Mouse (Mus musculus): ENCODE measurements around the gene Gdpd1.

The Gdpd1 gene

DNA sequence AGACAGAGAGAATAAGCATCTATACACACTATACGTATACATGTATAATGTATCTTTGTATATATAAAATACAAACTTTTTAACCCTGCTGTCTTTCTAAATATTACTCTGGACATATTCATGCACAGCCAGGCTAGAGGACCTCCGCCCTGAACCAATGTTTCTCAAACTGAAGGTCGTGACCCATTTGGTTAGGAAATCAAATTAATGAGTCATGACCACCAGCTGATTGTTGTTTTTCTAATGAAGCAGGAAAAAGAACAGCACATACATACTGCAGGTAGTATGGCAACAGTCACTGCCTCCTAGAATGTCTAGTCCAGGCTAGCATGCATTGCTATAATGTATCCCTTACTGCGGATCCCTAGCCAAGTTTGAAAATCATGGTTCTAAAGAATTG lies 82.6 kb downstream of the Gdpd1 start:
- DNase-seq (ENCODE audit: low read depth, low spot score) = no peak

DNA sequence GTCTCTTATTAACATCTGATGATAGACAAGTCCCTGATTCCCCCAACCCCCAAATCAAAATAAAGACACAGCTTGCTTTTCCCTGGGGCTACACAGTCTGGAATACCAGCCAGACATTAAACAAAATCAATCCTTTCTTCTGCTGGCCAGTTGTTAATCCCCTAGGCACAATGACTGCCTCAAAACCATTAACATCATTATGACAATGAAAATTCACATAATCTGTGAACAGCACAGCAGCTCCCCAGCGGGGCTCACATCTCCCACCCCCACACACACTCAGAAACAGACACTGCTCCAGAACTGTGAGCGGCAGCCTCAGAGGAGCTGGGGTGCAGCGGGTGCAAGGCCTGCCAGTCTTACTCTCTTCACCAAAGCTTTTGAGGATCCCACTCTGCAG lies 83.6 kb downstream of the Gdpd1 start:
- DNase-seq (ENCODE audit: low read depth, low spot score) = no peak

DNA sequence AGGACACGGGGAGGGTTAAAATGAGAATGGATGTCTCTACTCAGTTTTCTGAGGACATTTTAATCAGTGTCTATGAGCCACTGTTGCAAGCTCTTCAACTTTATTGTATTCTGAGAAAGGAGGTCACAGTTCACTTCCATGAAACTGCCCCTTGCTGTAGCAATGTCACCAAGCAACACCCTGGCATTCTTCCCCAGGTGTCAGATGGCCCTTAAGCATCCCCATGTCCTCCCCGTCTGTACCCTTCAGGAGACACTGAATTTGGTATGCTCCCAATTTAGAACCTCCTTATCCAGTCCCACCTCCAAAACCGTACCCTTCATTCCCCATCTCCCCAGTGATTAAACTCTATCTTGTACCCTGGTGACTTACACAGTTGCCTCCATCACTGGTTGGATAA lies 88.9 kb downstream of the Gdpd1 start:
- DNase-seq (ENCODE audit: low read depth, low spot score) = no peak
